ENCODE assay signal across 12 mouse cellular contexts in genomic region chr16:44666431-44666997, GRCm38 (mm10). TPM values are rescaled to one million over a fixed set of nuclear protein-coding genes. Genes with fewer than 3 reads are reported as not detected.
DNase-seq lines count a peak whose midpoint lies in the region; ATAC-seq and TF ChIP-seq lines count a peak whose summit lies in the region.
"Had no signal": no experiment of that assay in that cellular context is flagged by ENCODE, and none has a peak within 500 bp of the region (broad histone marks: within the 10 kb centered on the region; RNA-seq: fewer than 3 reads in every experiment).

No protein-coding gene starts in this region.

- no peak overlapping the region for H3K4me3 ChIP-seq in kidney, embryonic 16.5 days (ENCODE audit: low read length)
- no peak overlapping the region for H3K4me3 ChIP-seq in forebrain, embryonic 15.5 days
- H3K4me3 ChIP-seq in limb, embryonic 10.5 days, result no peak overlapping the region
- H3K4me3 ChIP-seq in small intestine, adult 2 months (ENCODE audit: low read depth, low read length), result no peak overlapping the region
- H3K4me3 ChIP-seq: heart, embryonic 12.5 days had no signal

- no peak overlapping the region; the same call in 1 of the 2 replicates for H3K27ac ChIP-seq in kidney, embryonic 16.5 days (ENCODE audit: low read length)
- H3K27ac ChIP-seq in forebrain, embryonic 15.5 days (replicated peaks), result peak overlapping the region; percentile 62
- peak overlapping the region; percentile 88 for H3K27ac ChIP-seq in limb, embryonic 10.5 days
- H3K27ac ChIP-seq in small intestine, adult 2 months (ENCODE audit: insufficient read depth, low read depth, low read length), result peak overlapping the region; percentile 31; the same call in 1 of the 2 replicates

- peak; percentile 58; the same call in 1 of the 2 replicates for ATAC-seq in kidney, embryonic 16.5 days (ENCODE audit: low FRiP score, low TSS enrichment)
- peak; percentile 72 for ATAC-seq in forebrain, embryonic 15.5 days (replicated peaks)
- ATAC-seq in inflammation-experienced regulatory T-cells, adult 6 months, result no peak

- peaks cover 18% of the 10 kb centered on the region for H3K4me1 ChIP-seq in kidney, embryonic 16.5 days (ENCODE audit: insufficient read depth, low read length)
- H3K4me1 ChIP-seq in forebrain, embryonic 15.5 days, result peaks cover 27% of the 10 kb centered on the region
- peaks cover 81% of the 10 kb centered on the region for H3K4me1 ChIP-seq in limb, embryonic 10.5 days
- H3K4me1 ChIP-seq in small intestine, adult 2 months (ENCODE audit: control insufficient read depth, insufficient read depth, insufficient read length, low read length), result peaks cover 11% of the 10 kb centered on the region; the same call in 1 of the 2 replicates

- no peaks in the 10 kb centered on the region for H3K27me3 ChIP-seq in kidney, embryonic 16.5 days (ENCODE audit: insufficient read depth, low read length)
- no peaks in the 10 kb centered on the region for H3K27me3 ChIP-seq in forebrain, embryonic 15.5 days
- H3K27me3 ChIP-seq in limb, embryonic 10.5 days (ENCODE audit: low read depth, poor library complexity, severe bottlenecking), result no peaks in the 10 kb centered on the region
- no peaks in the 10 kb centered on the region for H3K27me3 ChIP-seq in small intestine, adult 2 months (ENCODE audit: control insufficient read depth, insufficient read depth, low read length)
- H3K27me3 ChIP-seq: heart, embryonic 12.5 days had no signal

- no peak for TF ChIP-seq POLR2A in small intestine, adult 2 months (IDR thresholded peaks at IDR 0.05; ENCODE audit: low read depth, low read length)

- H3K9me3 ChIP-seq in kidney, embryonic 16.5 days (ENCODE audit: low read length), result no peaks in the 10 kb centered on the region
- H3K9me3 ChIP-seq in forebrain, embryonic 15.5 days, result no peaks in the 10 kb centered on the region
- H3K9me3 ChIP-seq in limb, embryonic 10.5 days (replicated peaks), result no peaks in the 10 kb centered on the region
- H3K9me3 ChIP-seq: heart, embryonic 12.5 days had no signal

- no peaks in the 10 kb centered on the region for H3K36me3 ChIP-seq in kidney, embryonic 16.5 days (ENCODE audit: insufficient read depth, low read length)
- H3K36me3 ChIP-seq in forebrain, embryonic 15.5 days, result no peaks in the 10 kb centered on the region
- H3K36me3 ChIP-seq in limb, embryonic 10.5 days, result no peaks in the 10 kb centered on the region
- H3K36me3 ChIP-seq in small intestine, adult 2 months (ENCODE audit: control insufficient read depth, insufficient read depth, low read length), result no peaks in the 10 kb centered on the region
- H3K36me3 ChIP-seq: heart, embryonic 12.5 days had no signal

- no peak overlapping the region for H3K4me2 ChIP-seq in kidney, embryonic 16.5 days (replicated peaks; ENCODE audit: low read depth, low read length)
- H3K4me2 ChIP-seq in forebrain, embryonic 15.5 days (replicated peaks), result no peak overlapping the region
- H3K4me2 ChIP-seq: heart, embryonic 12.5 days had no signal

- no peak for DNase-seq in kidney, adult 8-10 months
- DNase-seq in limb, embryonic 10.5 days (ENCODE audit: low spot score), result peak; percentile 59
- no peak for DNase-seq in cerebellum, adult 18-20 months
- DNase-seq in ovary, adult 18-20 months (ENCODE audit: low spot score), result no peak
- DNase-seq: adrenal gland, postnatal 36 days; layer of hippocampus, adult 9-11 months; right cerebral cortex, adult 18-20 months had no signal

- no peak overlapping the region for H3K9ac ChIP-seq in kidney, embryonic 16.5 days (replicated peaks; ENCODE audit: low read length)
- H3K9ac ChIP-seq in forebrain, embryonic 15.5 days (replicated peaks), result no peak overlapping the region
- H3K9ac ChIP-seq: heart, embryonic 12.5 days had no signal

- TF ChIP-seq CTCF in small intestine, adult 2 months (IDR thresholded peaks at IDR 0.05; ENCODE audit: extremely low read depth, insufficient read length, insufficient replicate concordance, low read depth, low read length), result no peak

- 28% methylated on average over 7 of the region's 7 CpGs for WGBS in kidney, embryonic 16.5 days
- 27% methylated on average over 7 of the region's 7 CpGs for WGBS in forebrain, embryonic 15.5 days
- 14% methylated on average over 7 of the region's 7 CpGs for WGBS in limb, embryonic 10.5 days
- WGBS in small intestine, adult 2 months, result 25% methylated on average over 7 of the region's 7 CpGs

RNA-seq across cellular contexts. Expression of gene Nepro, which starts 57.6 kb away (rescaled TPM):
- 8.6 and 9.5 TPM in 2 replicates for polyA plus RNA-seq in kidney, embryonic 16.5 days (2015; fragmentation: Nextera tagmentation; extraction: Ambion mirVana)
- polyA plus RNA-seq in forebrain, embryonic 15.5 days (2015; fragmentation: Nextera tagmentation; extraction: Ambion mirVana), result 4.5 and 4.9 TPM in 2 replicates
- polyA plus RNA-seq in limb, embryonic 10.5 days (2016; fragmentation: Nextera tagmentation; extraction: Ambion mirVana), result 14.0 and 15.7 TPM in 2 replicates
- 1.3 and 2.1 TPM in 2 replicates for polyA plus RNA-seq in small intestine, adult 2 months (2012; rRNA removed)
- 1 to 10 TPM; 5.5 to 8.2 (median 7.4) TPM for polyA plus RNA-seq in inflammation-experienced regulatory T-cells, adult 6 months (2017; shearing (Covaris generic))
